8 mouse cellular contexts compared by ENCODE assay signal in genomic region chrX:51016926-51017325, GRCm38 (mm10). TPM values are rescaled to one million over a fixed set of nuclear protein-coding genes. Genes with fewer than 3 reads are reported as not detected.
A peak's percentile ranks its signal among the peaks of the same experiment; 100 is the strongest.
DNase-seq lines count a peak whose midpoint lies in the region; ATAC-seq and TF ChIP-seq lines count a peak whose summit lies in the region.

No protein-coding gene starts in this region.

- peak; percentile 3 to 20 for DNase-seq in lung, adult 18-20 months
- DNase-seq in lung, postnatal 25 days (ENCODE audit: low spot score) = no peak
- peak; percentile 17 for DNase-seq in brain, embryonic 14.5 days (ENCODE audit: low read depth)
- DNase-seq in hindbrain, embryonic 14.5 days (ENCODE audit: low spot score) = no peak
- DNase-seq in lung, postnatal 14 days = peak; percentile 5
- DNase-seq in urinary bladder, adult 18-20 months (ENCODE audit: low spot score in 2 of 2) = no peak
- DNase-seq in c-Kit-positive CD71-positive TER-119-positive erythroid progenitor cells, embryonic 14.5 days (ENCODE audit: low spot score) = no peak
- no peak for DNase-seq in ovary, postnatal 10 days (ENCODE audit: low spot score)

- H3K4me2 ChIP-seq in hindbrain, embryonic 14.5 days (replicated peaks) = peak overlapping the region; percentile 61

- peak overlapping the region; percentile 74 for H3K9ac ChIP-seq in hindbrain, embryonic 14.5 days

- WGBS in hindbrain, embryonic 14.5 days = 30% methylated on average over 12 of the region's 12 CpGs

- H3K9me3 ChIP-seq in hindbrain, embryonic 14.5 days (ENCODE audit: control insufficient read depth, low read length) = no peaks in the 10 kb centered on the region

- no peak for TF ChIP-seq POLR2A in brain, embryonic 14.5 days (IDR thresholded peaks at IDR 0.05; ENCODE audit: borderline replicate concordance, extremely low read depth, insufficient read depth, insufficient read length, poor library complexity, severe bottlenecking)

- peaks cover 11% of the 10 kb centered on the region for H3K36me3 ChIP-seq in hindbrain, embryonic 14.5 days (replicated peaks; ENCODE audit: control insufficient read depth, insufficient read depth)

- peaks cover 6% of the 10 kb centered on the region; the same call in 1 of the 2 replicates for H3K4me1 ChIP-seq in hindbrain, embryonic 14.5 days (replicated peaks; ENCODE audit: control insufficient read depth, insufficient read depth, low read length)

- no peak for TF ChIP-seq CTCF in brain, embryonic 14.5 days (IDR thresholded peaks at IDR 0.05; ENCODE audit: borderline replicate concordance, extremely low read depth, insufficient read depth, insufficient read length)

- peak overlapping the region; percentile 58 for H3K4me3 ChIP-seq in hindbrain, embryonic 14.5 days (replicated peaks; ENCODE audit: low read length)

- H3K27ac ChIP-seq in hindbrain, embryonic 14.5 days = no peak overlapping the region

- H3K27me3 ChIP-seq in hindbrain, embryonic 14.5 days (ENCODE audit: control insufficient read depth, insufficient read depth, low read length) = no peaks in the 10 kb centered on the region

- no peak for ATAC-seq in hindbrain, embryonic 14.5 days (ENCODE audit: low FRiP score)

RNA-seq across cellular contexts. Expression of gene Rap2c, which starts 0.9 kb away (rescaled TPM):
- 25.6 and 30.2 TPM in 2 replicates for polyA plus RNA-seq in brain, embryonic 14.5 days (2012; rRNA removed)
- polyA plus RNA-seq in hindbrain, embryonic 14.5 days (2014; fragmentation: Nextera tagmentation; extraction: Ambion mirVana) = 18.2 and 18.8 TPM in 2 replicates

Comparison
In these comparisons a context has a peak if more than half of its experiments do, and no peak if none do; other contexts are left out.
1. DNase-seq: peak in lung, adult 18-20 months (2 of 2), brain, embryonic 14.5 days (single experiment) and lung, postnatal 14 days (single experiment); none in lung, postnatal 25 days (single experiment), hindbrain, embryonic 14.5 days (single experiment), urinary bladder, adult 18-20 months (0 of 2), c-Kit-positive CD71-positive TER-119-positive erythroid progenitor cells, embryonic 14.5 days (single experiment) and ovary, postnatal 10 days (single experiment).